Mouse (Mus musculus): ENCODE measurements around the gene BC037034. TPM values are rescaled to one million over a fixed set of nuclear protein-coding genes. Genes with fewer than 3 reads are reported as not detected.

BC037034 gene
- polyA plus RNA-seq, 1 experiment from 2014 or later = 2.9 TPM

GRCm38 (mm10) chr5:138256966-138257584 lies 6.8 kb downstream of the BC037034 start:
- H3K27me3 ChIP-seq (ENCODE audit: control insufficient read depth, insufficient read depth, low read length) = no peaks in the 10 kb centered on the region
- no peak overlapping the region for H3K4me3 ChIP-seq (ENCODE audit: control insufficient read depth in 1 of 2, insufficient read depth in 1 of 2, low read depth in 1 of 2, low read length in 2 of 2)
- peaks cover 39% of the 10 kb centered on the region for H3K36me3 ChIP-seq (ENCODE audit: control insufficient read depth, insufficient read depth, low read length)
- no peak overlapping the region for H3K9ac ChIP-seq (ENCODE audit: low read length)
- H3K27ac ChIP-seq (replicated peaks in 1 of 2; ENCODE audit: control insufficient read depth in 1 of 2, insufficient read depth in 1 of 2, low read depth in 2 of 2, low read length in 2 of 2) = no peak overlapping the region
- H3K4me2 ChIP-seq (ENCODE audit: low read length) = no peak overlapping the region
- ATAC-seq (ENCODE audit: insufficient number of reproducible peaks, insufficient read depth, low FRiP score, low read depth) = no peak
- H3K4me1 ChIP-seq (ENCODE audit: control insufficient read depth in 2 of 2, insufficient read depth in 2 of 2, low read length in 2 of 2) = peaks cover 18 to 26% of the 10 kb centered on the region in 2 experiments
- H3K9me3 ChIP-seq (ENCODE audit: control insufficient read depth, low read length) = no peaks in the 10 kb centered on the region
- WGBS = 82% methylated on average over 10 of the region's 10 CpGs

GRCm38 (mm10) chr5:138256094-138256467 lies 7.8 kb downstream of the BC037034 start:
- peak overlapping the region; percentile 83 for H3K4me2 ChIP-seq (ENCODE audit: low read length)
- no peaks in the 10 kb centered on the region for H3K27me3 ChIP-seq (ENCODE audit: control insufficient read depth, insufficient read depth, low read length)
- H3K9me3 ChIP-seq (ENCODE audit: control insufficient read depth, low read length) = no peaks in the 10 kb centered on the region
- peak overlapping the region; percentile 80 to 88 for H3K4me3 ChIP-seq (ENCODE audit: control insufficient read depth in 1 of 2, insufficient read depth in 1 of 2, low read depth in 1 of 2, low read length in 2 of 2)
- H3K36me3 ChIP-seq (ENCODE audit: control insufficient read depth, insufficient read depth, low read length) = peaks cover 29% of the 10 kb centered on the region
- H3K27ac ChIP-seq (replicated peaks in 1 of 2; ENCODE audit: control insufficient read depth in 1 of 2, insufficient read depth in 1 of 2, low read depth in 2 of 2, low read length in 2 of 2) = peak overlapping the region; percentile 83 to 85
- no peak for ATAC-seq (ENCODE audit: insufficient number of reproducible peaks, insufficient read depth, low FRiP score, low read depth)
- peak overlapping the region; percentile 74 for H3K9ac ChIP-seq (ENCODE audit: low read length)
- H3K4me1 ChIP-seq (ENCODE audit: control insufficient read depth in 2 of 2, insufficient read depth in 2 of 2, low read length in 2 of 2) = peaks cover 18 to 26% of the 10 kb centered on the region in 2 experiments
- WGBS = 21% methylated on average over 7 of the region's 7 CpGs

GRCm38 (mm10) chr5:138255353-138256093 lies 8.3 kb downstream of the BC037034 start, which contains the start of gene Lamtor4:
Gene Lamtor4 (plus strand): TSS chr5:138255482.
- peaks cover 24% of the 10 kb centered on the region for H3K36me3 ChIP-seq (ENCODE audit: control insufficient read depth, insufficient read depth, low read length)
- peaks cover 18 to 22% of the 10 kb centered on the region in 2 experiments for H3K4me1 ChIP-seq (ENCODE audit: control insufficient read depth in 2 of 2, insufficient read depth in 2 of 2, low read length in 2 of 2)
- peak within 1 kb of the TSS; percentile 80 to 88 for H3K4me3 ChIP-seq (ENCODE audit: control insufficient read depth in 1 of 2, insufficient read depth in 1 of 2, low read depth in 1 of 2, low read length in 2 of 2)
- peak within 1 kb of the TSS; percentile 74 for H3K9ac ChIP-seq (ENCODE audit: low read length)
- no peaks in the 10 kb centered on the region for H3K27me3 ChIP-seq (ENCODE audit: control insufficient read depth, insufficient read depth, low read length)
- H3K4me2 ChIP-seq (ENCODE audit: low read length) = peak within 1 kb of the TSS; percentile 83
- peak within 1 kb of the TSS; percentile 83 to 85 for H3K27ac ChIP-seq (replicated peaks in 1 of 2; ENCODE audit: control insufficient read depth in 1 of 2, insufficient read depth in 1 of 2, low read depth in 2 of 2, low read length in 2 of 2)
- H3K9me3 ChIP-seq (ENCODE audit: control insufficient read depth, low read length) = no peaks in the 10 kb centered on the region
- ATAC-seq (ENCODE audit: insufficient number of reproducible peaks, insufficient read depth, low FRiP score, low read depth) = peak; percentile 98
- WGBS = under 1% methylated on average over 38 of the region's 38 CpGs

GRCm38 (mm10) chr5:138253061-138253460 lies 10.8 kb downstream of the BC037034 start:
- WGBS = 82% methylated on average over 3 of the region's 3 CpGs
- peaks cover 4 to 6% of the 10 kb centered on the region in 2 experiments; a peak in 3 of 4 replicates for H3K4me1 ChIP-seq (ENCODE audit: control insufficient read depth in 2 of 2, insufficient read depth in 2 of 2, low read length in 2 of 2)
- H3K9me3 ChIP-seq (ENCODE audit: control insufficient read depth, low read length) = no peaks in the 10 kb centered on the region
- H3K27me3 ChIP-seq (ENCODE audit: control insufficient read depth, insufficient read depth, low read length) = no peaks in the 10 kb centered on the region
- ATAC-seq (ENCODE audit: insufficient number of reproducible peaks, insufficient read depth, low FRiP score, low read depth) = no peak
- H3K27ac ChIP-seq (replicated peaks in 1 of 2; ENCODE audit: control insufficient read depth in 1 of 2, insufficient read depth in 1 of 2, low read depth in 2 of 2, low read length in 2 of 2) = no peak overlapping the region
- H3K4me3 ChIP-seq (ENCODE audit: control insufficient read depth in 1 of 2, insufficient read depth in 1 of 2, low read depth in 1 of 2, low read length in 2 of 2) = no peak overlapping the region
- no peak overlapping the region for H3K9ac ChIP-seq (ENCODE audit: low read length)
- H3K36me3 ChIP-seq (ENCODE audit: control insufficient read depth, insufficient read depth, low read length) = peaks cover under 1% of the 10 kb centered on the region; the same call in 1 of the 2 replicates
- no peak overlapping the region for H3K4me2 ChIP-seq (ENCODE audit: low read length)

GRCm38 (mm10) chr5:138251144-138251543 lies 12.7 kb downstream of the BC037034 start:
- no peak overlapping the region for H3K9ac ChIP-seq (ENCODE audit: low read length)
- 82% methylated on average over 12 of the region's 12 CpGs for WGBS
- no peak overlapping the region for H3K4me3 ChIP-seq (ENCODE audit: control insufficient read depth in 1 of 2, insufficient read depth in 1 of 2, low read depth in 1 of 2, low read length in 2 of 2)
- no peak overlapping the region for H3K27ac ChIP-seq (replicated peaks in 1 of 2; ENCODE audit: control insufficient read depth in 1 of 2, insufficient read depth in 1 of 2, low read depth in 2 of 2, low read length in 2 of 2)
- H3K9me3 ChIP-seq (ENCODE audit: control insufficient read depth, low read length) = no peaks in the 10 kb centered on the region
- H3K36me3 ChIP-seq (ENCODE audit: control insufficient read depth, insufficient read depth, low read length) = no peaks in the 10 kb centered on the region
- no peaks in the 10 kb centered on the region for H3K27me3 ChIP-seq (ENCODE audit: control insufficient read depth, insufficient read depth, low read length)
- no peak for ATAC-seq (ENCODE audit: insufficient number of reproducible peaks, insufficient read depth, low FRiP score, low read depth)
- peaks cover 4 to 5% of the 10 kb centered on the region in 2 experiments; a peak in 2 of 4 replicates for H3K4me1 ChIP-seq (ENCODE audit: control insufficient read depth in 2 of 2, insufficient read depth in 2 of 2, low read length in 2 of 2)
- H3K4me2 ChIP-seq (ENCODE audit: low read length) = no peak overlapping the region

- H3K4me2 ChIP-seq (ENCODE audit: low read length) = no peak overlapping the region
- ATAC-seq (ENCODE audit: insufficient number of reproducible peaks, insufficient read depth, low FRiP score, low read depth) = no peak
- no peaks in the 10 kb centered on the region for H3K9me3 ChIP-seq (ENCODE audit: control insufficient read depth, low read length)
- no peak overlapping the region for H3K4me3 ChIP-seq (ENCODE audit: control insufficient read depth in 1 of 2, insufficient read depth in 1 of 2, low read depth in 1 of 2, low read length in 2 of 2)
- H3K9ac ChIP-seq (ENCODE audit: low read length) = no peak overlapping the region
- no peaks in the 10 kb centered on the region for H3K4me1 ChIP-seq (ENCODE audit: control insufficient read depth in 2 of 2, insufficient read depth in 2 of 2, low read length in 2 of 2)
- WGBS = 13% methylated on average over 2 of the region's 2 CpGs
- H3K36me3 ChIP-seq (ENCODE audit: control insufficient read depth, insufficient read depth, low read length) = no peaks in the 10 kb centered on the region
- H3K27me3 ChIP-seq (ENCODE audit: control insufficient read depth, insufficient read depth, low read length) = no peaks in the 10 kb centered on the region
- H3K27ac ChIP-seq (replicated peaks in 1 of 2; ENCODE audit: control insufficient read depth in 1 of 2, insufficient read depth in 1 of 2, low read depth in 2 of 2, low read length in 2 of 2) = no peak overlapping the region
Measured at GRCm38 (mm10) chr5:138241511-138241910, 22.3 kb downstream of the BC037034 start.

- Histone ChIP-seq H3K27ac (replicated peaks in 1 of 2; ENCODE audit: control insufficient read depth in 1 of 2, insufficient read depth in 1 of 2, low read depth in 2 of 2, low read length in 2 of 2) (no peak overlapping the region), H3K4me3 (ENCODE audit: control insufficient read depth in 1 of 2, insufficient read depth in 1 of 2, low read depth in 1 of 2, low read length in 2 of 2) (no peak overlapping the region), H3K9me3 (ENCODE audit: control insufficient read depth, low read length) (no peaks in the 10 kb centered on the region), H3K9ac (ENCODE audit: low read length) (no peak overlapping the region), H3K4me2 (ENCODE audit: low read length) (no peak overlapping the region), H3K27me3 (ENCODE audit: control insufficient read depth, insufficient read depth, low read length) (no peaks in the 10 kb centered on the region), H3K4me1 (ENCODE audit: control insufficient read depth in 2 of 2, insufficient read depth in 2 of 2, low read length in 2 of 2) (no peaks in the 10 kb centered on the region), H3K36me3 (ENCODE audit: control insufficient read depth, insufficient read depth, low read length) (no peaks in the 10 kb centered on the region)
- no peak for ATAC-seq (ENCODE audit: insufficient number of reproducible peaks, insufficient read depth, low FRiP score, low read depth)
Measured at GRCm38 (mm10) chr5:138234224-138234623, 29.6 kb downstream of the BC037034 start.
